Mouse (Mus musculus) C2C12 (cell line): ENCODE results near the gene Ccdc184. TPM values are rescaled to one million over a fixed set of nuclear protein-coding genes. Genes with fewer than 3 reads are reported as not detected.

Experiments used
- H3K27me3 ChIP-seq: one replicate; pipeline ENCODE4 v1.6.1; 2011; ENCODE audit not compliant: control insufficient read depth, insufficient read depth, insufficient read length
- H3K36me3 ChIP-seq: one replicate; pipeline ENCODE4 v1.6.1; 2011; ENCODE audit not compliant: control insufficient read depth, insufficient read depth
- H3K4me3 ChIP-seq: one replicate; pipeline ENCODE4 v1.5.1; 2011; ENCODE audit warnings: mild to moderate bottlenecking, control low read depth; ENCODE audit not compliant: poor library complexity, insufficient read depth, severe bottlenecking
- H3K79me2 ChIP-seq: one replicate; pipeline ENCODE4 v1.6.1; 2011; ENCODE audit not compliant: control insufficient read depth, insufficient read depth
- H3K79me3 ChIP-seq: one replicate; pipeline ENCODE4 v1.6.1; 2011; ENCODE audit warnings: low read depth, control low read depth
- H3ac ChIP-seq: one replicate; pipeline ENCODE3; 2011; ENCODE audit warnings: low read depth; ENCODE audit not compliant: control insufficient read depth, insufficient read length
- CEBPB ChIP-seq: IDR thresholded peaks from one replicate; pipeline ENCODE4 v1.6.1; 2011; ENCODE audit warnings: low read depth, mild to moderate bottlenecking, control low read depth, moderate library complexity
- CTCF ChIP-seq: IDR thresholded peaks from one replicate; pipeline ENCODE4 v1.5.1; 2011; ENCODE audit not compliant: control insufficient read depth, insufficient read depth, insufficient read length
- FOSL1 ChIP-seq: IDR thresholded peaks from one replicate; pipeline ENCODE4 v1.8.0; 2011; ENCODE audit warnings: mild to moderate bottlenecking, low read length; ENCODE audit not compliant: poor library complexity, insufficient read depth, severe bottlenecking
- MAX ChIP-seq: IDR thresholded peaks from one replicate; pipeline ENCODE4 v1.6.1; 2011; ENCODE audit warnings: mild to moderate bottlenecking, control low read depth
- MYOD1 ChIP-seq: IDR thresholded peaks from one replicate; pipeline ENCODE4 v1.6.1; 2011; ENCODE audit warnings: low read depth; ENCODE audit not compliant: control insufficient read depth, insufficient read length
- MYOG ChIP-seq: IDR thresholded peaks from one replicate; pipeline ENCODE4 v1.6.1; 2011; ENCODE audit not compliant: control insufficient read depth, insufficient read length; ENCODE audit errors: extremely low read depth
- USF1 ChIP-seq: IDR thresholded peaks from one replicate; pipeline ENCODE4 v1.6.1; 2011; ENCODE audit warnings: low read depth, mild to moderate bottlenecking, control low read depth, moderate library complexity
- polyA plus RNA-seq: library from polyadenylated mRNA; unstranded; fragments of >200 nt; fragmentation: generic; extraction: Trizol; gene quantifications from one replicate; pipeline ENCODE4 v1.2.1, GENCODE M21; 2012; ENCODE audit warnings: missing spikeins

Gene Ccdc184
- polyA plus RNA-seq, 1 experiment: 1.1 TPM

GRCm38 (mm10) chr15:98131942-98132655 lies 34.9 kb upstream of the Ccdc184 start:
- Histone ChIP-seq H3ac (no peak overlapping the region), H3K4me3 (no peak overlapping the region), H3K36me3 (peaks cover 56% of the 10 kb centered on the region), H3K79me2 (no peaks in the 10 kb centered on the region), H3K79me3 (no peaks in the 10 kb centered on the region), H3K27me3 (no peaks in the 10 kb centered on the region)
- no peak for TF ChIP-seq CEBPB
- no peak for TF ChIP-seq MAX
- TF ChIP-seq MYOD1: no peak
- TF ChIP-seq CTCF: no peak
- no peak for TF ChIP-seq FOSL1
- TF ChIP-seq MYOG: no peak
- no peak for TF ChIP-seq USF1

- Histone ChIP-seq H3ac (no peak overlapping the region), H3K36me3 (peaks cover 61% of the 10 kb centered on the region)
Observed at GRCm38 (mm10) chr15:98133471-98133870, 33.5 kb upstream of the Ccdc184 start.

GRCm38 (mm10) chr15:98134034-98134433 lies 32.9 kb upstream of the Ccdc184 start:
- Histone ChIP-seq H3K79me2 (no peaks in the 10 kb centered on the region), H3ac (no peak overlapping the region), H3K36me3 (peaks cover 66% of the 10 kb centered on the region), H3K27me3 (no peaks in the 10 kb centered on the region), H3K79me3 (no peaks in the 10 kb centered on the region), H3K4me3 (no peak overlapping the region)
- TF ChIP-seq MYOG (no peak), CTCF (no peak), MYOD1 (no peak), USF1 (no peak), MAX (no peak), FOSL1 (no peak), CEBPB (no peak)

More at GRCm38 (mm10) chr15:98133471-98133870, 33.5 kb upstream of the Ccdc184 start:
- H3K79me3 ChIP-seq: no peaks in the 10 kb centered on the region
- no peak overlapping the region for H3K4me3 ChIP-seq
- no peaks in the 10 kb centered on the region for H3K79me2 ChIP-seq
- H3K27me3 ChIP-seq: no peaks in the 10 kb centered on the region
- TF ChIP-seq CTCF: no peak
- TF ChIP-seq MAX: no peak
- TF ChIP-seq MYOG: no peak
- TF ChIP-seq FOSL1: no peak
- TF ChIP-seq CEBPB: no peak
- TF ChIP-seq MYOD1: no peak
- TF ChIP-seq USF1: no peak

GRCm38 (mm10) chr15:98134666-98135065 lies 32.3 kb upstream of the Ccdc184 start:
- Histone ChIP-seq H3ac (no peak overlapping the region), H3K4me3 (no peak overlapping the region), H3K36me3 (peaks cover 71% of the 10 kb centered on the region), H3K79me3 (no peaks in the 10 kb centered on the region), H3K27me3 (no peaks in the 10 kb centered on the region), H3K79me2 (no peaks in the 10 kb centered on the region)
- no peak for TF ChIP-seq MYOD1
- no peak for TF ChIP-seq MYOG
- TF ChIP-seq MAX: no peak
- TF ChIP-seq USF1: no peak
- TF ChIP-seq CTCF: no peak
- no peak for TF ChIP-seq CEBPB
- TF ChIP-seq FOSL1: no peak

- H3ac ChIP-seq: no peak overlapping the region
- H3K79me3 ChIP-seq: no peaks in the 10 kb centered on the region
- H3K36me3 ChIP-seq: peaks cover 74% of the 10 kb centered on the region
- no peaks in the 10 kb centered on the region for H3K27me3 ChIP-seq
- no peaks in the 10 kb centered on the region for H3K79me2 ChIP-seq
- TF ChIP-seq MAX (no peak), USF1 (no peak), MYOG (no peak), CEBPB (no peak), CTCF (no peak), FOSL1 (no peak), MYOD1 (no peak)
- no peak overlapping the region for H3K4me3 ChIP-seq
Observed at GRCm38 (mm10) chr15:98135671-98136070, 31.3 kb upstream of the Ccdc184 start.

- TF ChIP-seq MYOD1 (no peak), CTCF (no peak), FOSL1 (no peak), MYOG (no peak), MAX (no peak), CEBPB (no peak), USF1 (no peak)
- peaks cover 86% of the 10 kb centered on the region for H3K36me3 ChIP-seq
- H3K79me3 ChIP-seq: no peaks in the 10 kb centered on the region
Observed at GRCm38 (mm10) chr15:98136871-98137270, 30.1 kb upstream of the Ccdc184 start.

More at GRCm38 (mm10) chr15:98136871-98137270, 30.1 kb upstream of the Ccdc184 start:
- H3K4me3 ChIP-seq: no peak overlapping the region
- H3K79me2 ChIP-seq: no peaks in the 10 kb centered on the region
- H3K27me3 ChIP-seq: no peaks in the 10 kb centered on the region
- no peak overlapping the region for H3ac ChIP-seq
